Mouse (Mus musculus) left cerebral cortex, postnatal 10 days (tissue): ENCODE results near the gene Ambra1. TPM values are rescaled to one million over a fixed set of nuclear protein-coding genes. Genes with fewer than 3 reads are reported as not detected.

Source experiments
- DNase-seq, 2 experiments: peaks; one replicate each; pipeline ENCODE4 v3.0.0; 2021 to 2022; ENCODE audit warnings: low spot score in 2 of 2, mixed read lengths in 1 of 2; ENCODE audit errors: extremely low spot score in 1 of 2
- intact Hi-C: fragments of 180-260 bp; cut with DNase I; formaldehyde crosslinking; loops from one replicate; pipeline ENCODE4 v1.15.1; 2025
- total RNA-seq, 2 experiments: library from RNA; stranded (reverse); gene quantifications; 2 replicates each; pipeline ENCODE4 v1.2.3; 2021

Gene Ambra1
- total RNA-seq, 2 experiments from 2014 or later: 54.9 to 56.1 TPM

DNA sequence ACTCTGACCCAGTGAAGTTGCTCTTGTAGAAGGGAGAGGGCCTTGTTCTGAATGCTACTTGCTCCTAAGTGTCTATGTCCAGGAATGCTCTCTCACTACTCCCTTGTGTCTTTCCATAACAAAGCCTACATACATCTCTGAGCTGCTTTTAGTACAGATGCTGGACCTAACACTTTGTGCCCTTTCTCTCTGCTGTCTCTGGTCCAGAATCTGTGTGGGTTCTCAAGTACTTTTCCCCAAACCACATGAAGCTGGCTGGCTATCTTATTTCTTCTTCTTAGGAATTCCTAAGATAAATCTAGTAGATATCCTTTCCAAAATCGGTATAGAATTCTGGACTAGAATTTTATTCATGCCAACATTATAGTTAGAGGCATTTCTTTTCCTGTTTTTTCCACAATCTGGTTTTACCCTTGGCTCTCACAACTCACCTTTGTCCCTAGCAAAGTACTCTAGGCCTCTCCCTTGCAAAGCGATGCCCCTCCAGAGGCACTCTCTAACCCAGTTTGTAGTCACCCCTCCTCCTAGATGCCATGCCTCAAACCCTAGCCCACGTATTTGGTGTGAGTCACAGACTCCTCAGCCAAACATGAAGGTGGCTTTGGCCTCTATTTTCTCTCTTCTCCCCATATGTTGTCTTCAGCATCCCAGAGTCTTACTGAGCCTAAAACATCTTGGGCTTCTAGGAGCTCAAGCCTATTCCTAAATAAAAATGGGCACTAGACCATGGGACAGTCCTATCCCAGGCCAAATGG, 173.4 kb downstream of the Ambra1 start:
- no peak for DNase-seq
- intact Hi-C loops: no loop called here

GRCm38 (mm10) chr2:91904618-91905307, 174.8 kb downstream of the Ambra1 start:
- peak in 1 of 2 experiments; percentile 46 for DNase-seq
- intact Hi-C loops: no loop called here

DNA sequence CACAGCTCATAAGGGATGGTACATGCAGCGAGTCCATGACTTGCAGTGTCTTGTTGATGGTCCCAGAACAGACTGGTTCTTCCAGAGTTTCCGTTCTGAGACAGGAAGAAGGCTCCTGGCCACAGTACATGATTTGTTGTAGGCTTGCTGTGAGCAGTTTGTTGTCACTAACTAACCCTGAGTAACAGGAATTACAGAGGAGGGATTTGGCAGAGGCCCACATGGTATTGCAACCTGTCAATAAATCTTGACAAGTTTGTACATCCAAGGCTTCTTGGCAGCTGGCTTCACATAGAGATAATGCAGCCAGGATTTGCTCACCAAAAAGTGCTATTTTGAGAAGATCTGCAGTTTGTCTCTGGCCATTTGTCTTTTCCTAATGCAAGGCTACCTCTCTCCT, 176.2 kb downstream of the Ambra1 start:
- no peak for DNase-seq
- intact Hi-C loops: no loop called here

DNA sequence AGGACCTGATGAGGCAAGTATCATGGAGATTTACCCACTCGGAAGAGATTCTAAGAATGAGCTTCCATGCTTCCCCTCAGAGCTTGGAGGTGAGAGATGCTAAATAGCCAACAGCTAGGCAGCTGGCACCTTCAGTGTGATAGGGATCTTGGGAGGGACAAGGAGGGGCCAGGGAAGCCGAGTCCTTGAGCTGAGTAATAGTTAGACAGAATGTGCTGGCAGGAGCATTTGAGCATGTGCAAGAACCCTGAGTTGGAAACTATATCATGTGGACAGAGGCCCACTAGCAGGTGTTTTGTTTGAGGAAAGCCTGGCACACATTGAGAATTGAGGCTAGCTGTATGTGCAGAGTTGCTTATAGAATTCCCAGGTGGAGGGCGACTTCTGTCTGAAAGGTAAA, 182.7 kb downstream of the Ambra1 start:
- intact Hi-C loops: no loop called here
- DNase-seq: no peak

DNA sequence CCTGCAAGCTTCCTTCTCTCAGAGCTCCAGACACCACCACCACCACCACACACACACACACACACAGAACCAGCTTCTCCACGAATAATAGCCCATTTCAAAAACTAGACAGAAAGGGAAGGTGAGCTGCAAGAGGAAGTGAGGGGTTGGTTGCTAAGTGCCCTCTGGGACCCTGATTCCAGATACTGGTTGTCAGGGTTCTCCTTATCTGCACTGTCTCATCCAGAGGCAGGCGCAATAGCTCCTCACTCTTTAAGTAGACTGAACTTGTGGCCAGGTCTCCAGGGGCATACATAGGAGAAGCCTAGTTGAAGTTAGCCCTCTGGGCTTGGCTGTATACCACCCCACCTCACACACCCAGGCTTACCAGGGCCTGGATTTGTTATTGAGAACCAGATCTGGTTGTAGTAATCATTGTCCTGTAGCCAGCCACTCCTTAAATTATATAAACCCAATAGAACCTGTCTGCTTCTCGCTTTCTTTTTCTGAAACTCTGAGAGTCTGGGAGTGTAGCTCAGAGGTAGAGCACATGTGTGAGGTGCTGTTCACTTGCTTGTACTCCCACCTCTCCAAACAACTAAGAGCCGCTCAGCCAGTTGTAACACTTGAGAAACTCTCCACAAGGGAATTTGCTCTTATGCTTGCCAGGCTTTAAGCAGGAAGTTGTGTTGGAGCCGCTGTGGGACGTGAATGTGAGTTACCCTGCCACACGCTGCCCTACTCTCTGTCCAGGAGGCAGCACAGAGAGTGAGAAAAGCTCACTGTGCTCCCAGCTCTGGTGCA, 183.6 kb downstream of the Ambra1 start:
- intact Hi-C loops: no loop called here
- no peak for DNase-seq

GRCm38 (mm10) chr2:91916346-91916977, 186.5 kb downstream of the Ambra1 start:
- DNase-seq: no peak
- intact Hi-C loops: no loop called here

GRCm38 (mm10) chr2:91917096-91917495, 187.2 kb downstream of the Ambra1 start:
- intact Hi-C loops: no loop called here

GRCm38 (mm10) chr2:91920130-91920529, 190.2 kb downstream of the Ambra1 start:
- DNase-seq: no peak
- intact Hi-C loops: loop anchor here (5.0 to 10.0 kb wide), 2 partner anchors 138 to 245 kb away; no protein-coding TSS in a partner anchor

More at GRCm38 (mm10) chr2:91917096-91917495, 187.2 kb downstream of the Ambra1 start:
- DNase-seq: no peak

DNA sequence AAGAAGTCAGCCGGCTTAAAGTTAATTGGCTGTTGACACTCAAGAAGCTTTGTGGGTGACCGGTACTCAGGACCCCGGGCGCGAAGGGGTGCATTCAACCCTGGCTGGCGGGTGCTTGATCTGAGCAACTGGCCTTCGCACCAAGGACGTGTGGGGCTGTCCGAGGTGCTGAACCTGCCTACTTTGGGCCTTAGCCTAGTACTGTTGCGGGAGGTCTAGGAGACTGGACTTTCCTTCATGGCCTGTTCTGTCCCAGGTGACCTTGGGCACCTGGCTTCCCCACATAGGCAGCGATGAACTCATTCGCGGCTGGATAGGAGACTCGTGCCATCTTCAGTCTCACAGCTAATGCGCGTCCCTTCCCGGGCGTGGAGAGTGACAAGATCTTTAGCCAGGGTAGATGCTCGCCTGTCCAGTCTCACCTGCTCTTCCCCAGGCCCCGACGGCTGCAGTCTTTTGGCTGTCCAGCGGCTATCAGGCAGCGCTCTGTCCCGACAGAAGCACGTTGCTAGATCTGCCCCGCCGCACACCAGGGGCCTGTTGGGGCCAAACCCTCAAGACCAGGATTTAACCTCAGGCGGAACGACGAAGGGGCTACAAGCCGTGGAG, 191.4 kb downstream of the Ambra1 start:
- intact Hi-C loops: loop anchor here (5.0 to 10.0 kb wide), 2 partner anchors 139 to 246 kb away; no protein-coding TSS in a partner anchor
- peak in 1 of 2 experiments; percentile 77 for DNase-seq

DNA sequence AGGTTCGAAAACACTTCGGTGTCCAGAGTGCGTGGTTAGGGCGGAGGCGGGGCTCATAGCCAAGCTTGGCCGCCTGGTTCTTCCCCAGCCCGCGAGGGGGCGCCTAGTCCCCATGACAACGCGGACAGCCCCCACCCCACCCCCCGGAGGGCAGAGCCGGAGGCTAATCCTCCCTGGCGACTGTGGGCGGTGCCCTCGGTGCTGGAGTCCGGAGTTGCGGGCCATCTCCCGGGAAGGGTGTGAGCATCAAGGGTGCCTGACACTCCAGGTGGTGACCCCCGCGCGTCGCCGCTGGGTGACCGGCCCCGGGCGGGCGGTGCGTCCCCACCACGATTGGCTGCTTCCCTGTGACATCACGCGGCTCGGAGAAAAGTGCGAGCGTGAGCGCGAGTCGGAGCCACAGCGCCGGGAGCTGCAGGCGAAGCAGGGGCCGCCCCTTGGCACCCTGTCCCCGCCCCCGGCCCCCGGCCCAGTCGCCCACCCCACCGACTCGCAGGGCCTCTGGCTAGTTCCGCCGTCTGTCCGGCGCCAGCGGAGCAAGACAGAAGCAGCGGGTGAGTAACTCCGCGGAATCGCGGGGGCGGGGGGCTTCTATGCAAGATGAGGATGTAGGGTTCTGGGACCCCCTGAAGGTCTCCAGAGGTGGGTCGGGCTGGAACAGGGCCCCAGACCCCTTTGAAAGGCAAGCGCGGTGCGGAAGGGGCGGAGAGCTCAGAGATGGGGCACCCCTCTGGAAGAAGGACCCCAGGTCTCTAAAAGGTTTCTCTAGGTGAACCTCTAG, 192.0 kb downstream of the Ambra1 start:
- DNase-seq: peak; percentile 81 to 88
- intact Hi-C loops: loop anchor here (5.0 to 10.0 kb wide), 2 partner anchors 140 to 247 kb away; no protein-coding TSS in a partner anchor

- DNase-seq: peak in 1 of 2 experiments; percentile 50
- intact Hi-C loops: loop anchor here (5.0 to 10.0 kb wide), 2 partner anchors 140 to 248 kb away; no protein-coding TSS in a partner anchor
These were observed 192.9 kb downstream of the Ambra1 start for GRCm38 (mm10) chr2:91922586-91923414.

- DNase-seq: peak; percentile 67 to 86
- intact Hi-C loops: loop anchor here (5.0 to 10.0 kb wide), 2 partner anchors 141 to 249 kb away; no protein-coding TSS in a partner anchor
These were observed 193.7 kb downstream of the Ambra1 start for GRCm38 (mm10) chr2:91923415-91924337.

- intact Hi-C loops: loop anchor here (5.0 to 10.0 kb wide), 2 partner anchors 142 to 250 kb away; no protein-coding TSS in a partner anchor
- DNase-seq: no peak
These were observed 194.8 kb downstream of the Ambra1 start for GRCm38 (mm10) chr2:91924726-91925125.

- DNase-seq: no peak
- intact Hi-C loops: loop anchor here (10.0 kb wide), 1 partner anchor 251 kb away; no protein-coding TSS in a partner anchor
These were observed 195.5 kb downstream of the Ambra1 start for GRCm38 (mm10) chr2:91925442-91925841.

- no peak for DNase-seq
- intact Hi-C loops: loop anchor here (10.0 kb wide), 1 partner anchor 252 kb away; no protein-coding TSS in a partner anchor
These were observed 197.0 kb downstream of the Ambra1 start, which contains the start of gene Chrm4 for GRCm38 (mm10) chr2:91926949-91927348. Gene Chrm4 (plus strand): TSS chr2:91927249.
